Mouse (Mus musculus) C2C12 (cell line): ENCODE measurements around the gene Tufm.

Experiments used
- CEBPB ChIP-seq: IDR thresholded peaks from one replicate; pipeline ENCODE4 v1.6.1; 2011; ENCODE audit warnings: low read depth, mild to moderate bottlenecking, control low read depth, moderate library complexity
- CTCF ChIP-seq: IDR thresholded peaks from one replicate; pipeline ENCODE4 v1.5.1; 2011; ENCODE audit not compliant: control insufficient read depth, insufficient read depth, insufficient read length
- MAX ChIP-seq: IDR thresholded peaks from one replicate; pipeline ENCODE4 v1.6.1; 2011; ENCODE audit warnings: mild to moderate bottlenecking, control low read depth
- MYOG ChIP-seq: IDR thresholded peaks from one replicate; pipeline ENCODE4 v1.6.1; 2011; ENCODE audit not compliant: control insufficient read depth, insufficient read length; ENCODE audit errors: extremely low read depth
- USF1 ChIP-seq: IDR thresholded peaks from one replicate; pipeline ENCODE4 v1.6.1; 2011; ENCODE audit warnings: low read depth, mild to moderate bottlenecking, control low read depth, moderate library complexity

GRCm38 (mm10) chr7:126536466-126536865, 49.3 kb downstream of the Tufm start:
- TF ChIP-seq CTCF (no peak), USF1 (no peak), MAX (no peak), MYOG (no peak), CEBPB (no peak)
